Mouse (Mus musculus): ENCODE data around the gene Rab12. TPM values are rescaled to one million over a fixed set of nuclear protein-coding genes. Genes with fewer than 3 reads are reported as not detected.
A peak's percentile ranks its signal among the peaks of the same experiment; 100 is the strongest.

Gene Rab12
- polyA plus RNA-seq, 1 experiment from 2014 or later, result 59.8 TPM

DNA sequence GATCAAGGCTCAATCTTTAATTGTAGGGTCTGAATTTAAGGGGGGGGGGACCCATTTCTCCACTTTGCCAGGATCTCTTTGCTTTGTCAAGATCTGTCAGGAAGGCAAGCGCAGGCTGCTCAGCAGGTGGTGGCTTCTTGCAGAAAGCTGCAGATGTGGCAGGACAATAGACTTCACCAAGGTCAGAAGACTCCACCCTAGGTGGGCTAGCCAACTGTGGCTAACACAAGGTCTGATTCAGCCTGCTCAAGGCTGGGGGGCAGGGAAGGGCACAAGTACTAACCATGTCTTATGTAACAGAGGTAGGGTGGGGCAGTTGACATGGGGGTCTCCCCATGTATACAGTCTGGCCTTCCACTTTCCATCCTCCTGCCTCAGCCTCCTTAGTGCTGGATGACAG is 62.3 kb downstream of the Rab12 start:
- no peak for ATAC-seq (ENCODE audit: low FRiP score)
- H3K4me1 ChIP-seq, result no peaks in the 10 kb centered on the region
- 36% methylated on average over 1 of the region's 1 CpGs for WGBS
- H3K27ac ChIP-seq, result no peak overlapping the region
- no peaks in the 10 kb centered on the region for H3K36me3 ChIP-seq
- H3K4me2 ChIP-seq (replicated peaks), result no peak overlapping the region
- H3K9me3 ChIP-seq (replicated peaks), result no peaks in the 10 kb centered on the region
- no peak overlapping the region for H3K9ac ChIP-seq
- H3K27me3 ChIP-seq, result no peaks in the 10 kb centered on the region
- H3K4me3 ChIP-seq, result no peak overlapping the region

DNA sequence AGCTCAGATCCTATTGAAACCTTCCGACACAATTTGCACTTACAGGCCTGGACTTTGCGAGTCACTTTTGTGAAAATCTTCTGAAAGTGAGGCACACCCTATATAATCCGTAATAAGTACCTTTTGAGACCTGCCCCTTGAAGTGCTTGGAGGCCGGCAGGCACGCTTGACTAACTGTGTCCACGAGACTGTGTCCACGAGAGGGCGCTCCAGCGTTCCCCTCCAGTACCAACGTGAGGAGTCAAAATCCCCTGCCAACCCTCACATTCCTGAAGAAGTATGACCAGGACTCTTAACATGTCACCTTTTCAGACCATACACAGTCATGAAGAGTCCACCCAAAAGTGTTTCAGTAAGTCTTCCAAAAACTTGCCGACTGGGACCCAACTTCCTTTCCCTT is 68.4 kb downstream of the Rab12 start:
- Histone ChIP-seq H3K4me1 (peaks cover 33% of the 10 kb centered on the region), H3K9me3 (replicated peaks) (no peaks in the 10 kb centered on the region), H3K36me3 (no peaks in the 10 kb centered on the region), H3K9ac (no peak overlapping the region), H3K4me3 (no peak overlapping the region), H3K27ac (no peak overlapping the region), H3K27me3 (no peaks in the 10 kb centered on the region), H3K4me2 (replicated peaks) (peak overlapping the region; percentile 87)
- 2% methylated on average over 11 of the region's 11 CpGs for WGBS
- no peak for ATAC-seq (ENCODE audit: low FRiP score)

DNA sequence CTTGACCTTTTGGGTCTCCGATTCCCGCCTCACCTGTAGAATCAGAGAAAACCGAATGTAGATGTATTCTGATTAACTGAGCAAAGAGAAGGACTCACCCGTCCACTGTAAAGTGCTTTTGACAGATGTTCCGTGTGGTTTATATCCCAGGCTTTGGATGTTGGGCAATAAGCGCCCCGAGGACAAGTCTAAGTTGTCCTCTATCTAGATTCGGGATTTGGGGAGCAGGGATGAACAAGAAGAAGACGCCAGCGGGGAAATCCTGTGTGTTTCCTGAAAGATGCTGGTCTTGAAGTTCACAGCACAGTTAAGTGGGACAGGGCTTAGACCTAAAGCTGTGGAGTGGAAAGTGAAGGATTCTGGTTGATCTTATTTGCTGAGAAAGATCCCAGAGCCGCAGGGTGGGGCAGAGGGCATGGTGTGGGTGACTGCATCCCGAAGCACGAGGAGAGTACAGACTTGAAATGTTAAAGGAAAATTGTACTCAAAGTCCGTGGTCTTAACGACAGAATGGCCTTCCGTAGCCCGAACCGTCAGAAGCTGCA is 68.9 kb downstream of the Rab12 start:
- WGBS, result 2% methylated on average over 18 of the region's 18 CpGs
- H3K9ac ChIP-seq, result peak overlapping the region; percentile 98; the same call in 1 of the 2 replicates

DNA sequence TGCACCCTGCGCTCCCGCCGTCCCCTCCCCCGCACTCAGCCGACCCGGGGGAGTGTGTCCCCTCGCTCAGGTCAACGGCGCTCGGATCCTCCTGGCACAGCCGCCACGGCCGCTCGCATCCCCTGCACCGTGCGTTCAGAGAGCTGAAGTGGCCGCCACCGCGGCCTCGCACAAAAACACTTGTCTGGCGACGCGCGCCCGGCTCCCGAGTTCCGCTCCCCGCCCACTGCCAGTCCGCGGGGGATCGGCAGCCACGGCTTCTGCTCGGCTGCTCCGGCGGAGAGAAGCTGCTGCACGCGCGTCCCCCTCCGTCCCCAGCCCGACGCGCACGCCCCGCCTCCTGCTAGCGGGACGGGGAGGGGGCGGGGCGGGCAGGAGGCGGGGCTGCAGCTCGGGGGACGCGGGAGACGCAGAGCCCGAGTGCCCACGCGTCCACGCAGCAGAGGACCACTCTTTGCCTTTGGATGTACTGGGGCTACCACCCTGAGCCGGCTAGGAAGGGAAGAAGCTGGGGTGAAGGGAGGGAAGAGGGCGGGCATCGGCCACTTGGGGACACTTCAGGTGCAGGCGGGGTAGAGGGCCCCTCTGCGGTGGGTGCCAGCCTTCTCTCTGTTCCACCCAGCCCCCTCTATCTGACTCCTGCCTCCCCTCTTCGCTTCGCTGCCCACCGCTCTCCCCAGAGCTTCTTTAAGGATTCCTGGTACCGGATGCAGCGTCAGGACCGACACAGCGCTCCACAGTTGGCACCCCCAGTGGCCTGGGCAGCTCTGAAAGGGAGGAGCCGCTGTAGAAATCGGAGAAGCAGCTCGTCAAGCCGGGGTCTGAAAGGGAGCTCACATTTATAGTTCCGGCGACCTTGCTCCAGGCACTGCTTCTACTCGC is 69.8 kb downstream of the Rab12 start, which contains the start of gene Mtcl1:
TSS of gene Mtcl1 (minus strand) at position 291 of the 882 bp plus-strand sequence.
- Histone ChIP-seq H3K27me3 (no peaks in the 10 kb centered on the region), H3K9ac (peak within 1 kb of the TSS; percentile 98), H3K27ac (peak within 1 kb of the TSS; percentile 97), H3K36me3 (no peaks in the 10 kb centered on the region), H3K9me3 (replicated peaks) (no peaks in the 10 kb centered on the region), H3K4me2 (replicated peaks) (peak within 1 kb of the TSS; percentile 87), H3K4me1 (peaks cover 47% of the 10 kb centered on the region), H3K4me3 (peak within 1 kb of the TSS; percentile 97)
- WGBS, result under 1% methylated on average over 69 of the region's 76 CpGs
- peak; percentile 86 for ATAC-seq (ENCODE audit: low FRiP score)

More for the DNA sequence above, 68.9 kb downstream of the Rab12 start:
- H3K36me3 ChIP-seq, result no peaks in the 10 kb centered on the region
- ATAC-seq (ENCODE audit: low FRiP score), result no peak
- peak overlapping the region; percentile 87 for H3K4me2 ChIP-seq (replicated peaks)
- H3K4me3 ChIP-seq, result peak overlapping the region; percentile 97
- peaks cover 38% of the 10 kb centered on the region for H3K4me1 ChIP-seq
- H3K27ac ChIP-seq, result peak overlapping the region; percentile 97; the same call in 1 of the 2 replicates
- H3K9me3 ChIP-seq (replicated peaks), result no peaks in the 10 kb centered on the region
- no peaks in the 10 kb centered on the region for H3K27me3 ChIP-seq

DNA sequence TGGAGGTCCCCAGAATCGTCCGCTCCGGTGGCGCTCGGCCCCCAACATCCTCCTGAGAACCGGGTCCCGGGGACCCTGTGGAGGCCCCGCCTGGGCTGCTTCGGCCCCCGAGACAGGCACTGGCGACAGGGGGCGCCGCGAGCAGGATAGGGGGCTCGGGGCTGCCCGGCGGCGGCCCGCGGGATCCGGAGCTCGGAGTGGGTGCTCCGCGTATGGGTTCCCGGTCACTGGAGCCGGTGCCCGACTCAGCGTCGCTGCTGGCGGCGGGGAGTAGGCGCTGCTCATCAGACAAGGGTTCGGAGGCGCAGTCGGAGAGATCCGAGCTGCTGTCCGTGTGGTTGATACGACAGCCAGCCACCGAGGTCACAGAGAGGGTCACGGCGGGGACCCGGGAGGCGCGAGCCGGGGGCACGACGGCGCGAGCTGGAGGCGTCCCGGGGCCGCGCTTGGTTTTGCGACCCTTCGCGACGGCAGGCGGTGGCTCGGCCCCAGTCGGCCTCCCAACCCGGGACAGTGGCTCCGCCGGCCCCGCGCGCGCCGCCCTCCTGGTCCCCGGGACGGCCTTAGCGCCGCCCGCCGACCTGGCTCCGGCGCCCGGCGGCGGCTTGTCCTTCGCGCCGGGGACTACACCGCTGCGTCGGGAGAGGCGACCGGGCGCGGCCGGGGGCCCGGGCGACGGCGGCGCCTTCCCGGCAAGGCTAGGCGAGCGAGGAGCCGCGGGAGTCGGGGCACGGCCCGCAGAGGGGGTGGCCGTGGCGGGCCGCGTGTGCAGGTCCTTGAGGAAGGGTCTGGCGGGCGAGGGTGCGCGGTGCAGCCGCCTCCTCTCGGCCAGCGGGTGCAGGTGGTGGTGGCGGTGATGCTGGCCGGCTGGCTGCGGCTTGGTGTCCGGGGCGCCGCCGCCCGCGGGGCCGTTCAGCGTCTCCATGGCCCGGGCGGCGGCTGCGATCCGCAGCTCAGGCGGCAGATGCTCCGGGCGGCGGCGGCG is 70.8 kb downstream of the Rab12 start:
- H3K27me3 ChIP-seq, result no peaks in the 10 kb centered on the region
- no peak; the same call in none of the 2 replicates for ATAC-seq (ENCODE audit: low FRiP score)
- peaks cover 57% of the 10 kb centered on the region for H3K4me1 ChIP-seq
- H3K9ac ChIP-seq, result peak overlapping the region; percentile 98
- H3K4me2 ChIP-seq (replicated peaks), result peak overlapping the region; percentile 87
- peak overlapping the region; percentile 97 for H3K4me3 ChIP-seq
- H3K27ac ChIP-seq, result peak overlapping the region; percentile 97
- no peaks in the 10 kb centered on the region for H3K36me3 ChIP-seq
- H3K9me3 ChIP-seq (replicated peaks), result no peaks in the 10 kb centered on the region
- under 1% methylated on average over 123 of the region's 136 CpGs for WGBS

DNA sequence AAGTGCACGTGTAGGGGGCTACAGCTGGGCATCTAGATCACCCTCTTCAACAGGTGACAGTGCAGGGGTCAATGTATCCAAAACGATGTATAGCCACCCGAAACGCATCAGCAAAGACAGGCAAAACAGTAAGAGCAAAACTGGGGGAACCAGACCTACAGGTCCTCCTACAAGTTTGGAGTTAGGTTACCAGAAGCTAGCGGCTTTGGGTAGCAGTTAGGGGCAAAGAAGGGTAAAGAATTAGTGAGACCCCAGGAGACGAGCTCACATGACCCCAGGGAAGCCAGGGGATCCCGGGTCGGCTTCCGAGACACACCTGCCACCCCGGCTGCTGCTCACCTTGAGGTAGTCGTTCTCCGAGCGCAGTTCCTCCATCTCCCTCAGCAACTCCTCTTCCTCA is 71.6 kb downstream of the Rab12 start:
- Histone ChIP-seq H3K4me3 (peak overlapping the region; percentile 97), H3K27me3 (no peaks in the 10 kb centered on the region), H3K9ac (peak overlapping the region; percentile 98), H3K4me1 (peaks cover 61% of the 10 kb centered on the region), H3K9me3 (replicated peaks) (no peaks in the 10 kb centered on the region), H3K36me3 (no peaks in the 10 kb centered on the region), H3K4me2 (replicated peaks) (peak overlapping the region; percentile 87), H3K27ac (peak overlapping the region; percentile 97)
- no peak for ATAC-seq (ENCODE audit: low FRiP score)
- WGBS, result under 1% methylated on average over 13 of the region's 13 CpGs

DNA sequence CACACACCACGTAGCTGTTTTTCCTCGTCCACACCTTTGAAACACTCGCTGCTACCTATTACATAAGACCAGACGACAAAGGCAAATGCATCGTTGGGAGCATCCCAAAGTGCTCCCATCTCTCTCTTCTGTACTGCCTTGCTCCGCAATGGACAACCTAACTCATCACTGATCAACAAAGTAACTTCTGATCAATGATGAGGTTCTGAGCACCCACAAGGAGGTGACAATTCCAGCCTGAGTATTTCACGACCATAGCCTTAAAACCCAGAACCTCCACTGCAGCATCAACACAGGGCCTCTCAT is 72.6 kb downstream of the Rab12 start:
- Histone ChIP-seq H3K27ac (peak overlapping the region; percentile 95), H3K9me3 (replicated peaks) (no peaks in the 10 kb centered on the region), H3K27me3 (no peaks in the 10 kb centered on the region), H3K4me1 (peaks cover 66% of the 10 kb centered on the region), H3K36me3 (no peaks in the 10 kb centered on the region), H3K9ac (peak overlapping the region; percentile 98), H3K4me3 (peak overlapping the region; percentile 97), H3K4me2 (replicated peaks) (peak overlapping the region; percentile 87)
- 25% methylated on average over 7 of the region's 7 CpGs for WGBS
- no peak for ATAC-seq (ENCODE audit: low FRiP score)

DNA sequence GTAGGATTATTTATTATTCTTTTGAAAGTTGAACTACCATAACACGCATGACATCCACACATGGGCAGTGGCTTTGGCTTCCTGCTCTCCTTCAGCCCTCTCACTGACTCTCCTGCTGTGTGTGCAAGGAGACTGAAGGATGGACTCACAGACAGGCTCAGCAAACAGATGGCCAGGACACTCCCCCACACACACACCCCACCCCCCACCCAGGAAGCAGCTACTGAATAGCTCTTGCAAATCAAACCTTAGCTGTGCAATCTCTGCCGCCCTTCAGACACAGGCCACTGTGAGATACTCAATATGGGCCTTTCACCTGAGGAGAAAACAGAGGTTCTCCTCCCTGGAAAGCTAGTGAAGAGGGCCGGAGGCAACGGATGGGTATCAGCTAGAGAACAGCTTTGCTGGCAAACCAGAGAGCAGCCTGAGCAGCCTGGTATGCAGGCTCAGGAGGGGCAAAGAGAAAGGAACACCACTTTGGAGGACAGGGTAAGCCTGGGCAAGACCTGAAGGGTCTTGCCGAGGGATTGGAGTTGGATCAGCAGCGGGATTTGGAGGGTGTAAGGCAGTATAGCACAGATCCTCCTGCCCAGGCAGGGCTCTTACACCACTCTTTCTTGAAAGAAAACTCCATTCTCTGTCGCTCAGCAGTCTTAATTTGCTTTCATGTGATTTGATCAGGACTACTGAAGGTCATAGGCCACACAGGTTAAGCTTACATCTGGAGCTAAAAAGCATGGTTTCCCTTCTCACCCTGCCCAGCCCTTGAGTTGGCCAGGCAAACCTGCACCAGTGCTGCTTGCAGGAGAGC is 73.1 kb downstream of the Rab12 start:
- Histone ChIP-seq H3K4me2 (replicated peaks) (peak overlapping the region; percentile 87), H3K27me3 (no peaks in the 10 kb centered on the region), H3K9me3 (replicated peaks) (no peaks in the 10 kb centered on the region), H3K4me3 (peak overlapping the region; percentile 97), H3K9ac (peak overlapping the region; percentile 98), H3K4me1 (peaks cover 66% of the 10 kb centered on the region), H3K36me3 (no peaks in the 10 kb centered on the region), H3K27ac (peak overlapping the region; percentile 95)
- 13% methylated on average over 7 of the region's 7 CpGs for WGBS
- ATAC-seq (ENCODE audit: low FRiP score), result no peak

Other genes with a start within 250 kb of the Rab12 start
- gene Mtcl1, start 70.0 kb downstream of the Rab12 start, polyA plus RNA-seq (2016; fragmentation: Nextera tagmentation; extraction: Ambion mirVana), result 60.3 and 60.4 TPM in 2 replicates
- gene Themis3, start 74.9 kb upstream of the Rab12 start, polyA plus RNA-seq (2016; fragmentation: Nextera tagmentation; extraction: Ambion mirVana), result not detected in 2 replicates